Mouse (Mus musculus): ENCODE results near the gene Slc7a10. TPM values are rescaled to one million over a fixed set of nuclear protein-coding genes. Genes with fewer than 3 reads are reported as not detected.

Gene Slc7a10
- polyA plus RNA-seq (2016; fragmentation: Nextera tagmentation; extraction: Ambion mirVana) = 1.1 and 1.3 TPM in 2 replicates

- peak; percentile 49 for ATAC-seq (ENCODE audit: insufficient number of reproducible peaks, low FRiP score)
- Histone ChIP-seq H3K36me3 (no peaks in the 10 kb centered on the region), H3K4me3 (peak within 1 kb of the TSS; percentile 47), H3K27me3 (replicated peaks) (peaks cover 55% of the 10 kb centered on the region), H3K4me2 (peak within 1 kb of the TSS; percentile 77), H3K9ac (peak within 1 kb of the TSS; percentile 52; the same call in 1 of the 2 replicates), H3K4me1 (replicated peaks) (peaks cover 18% of the 10 kb centered on the region), H3K27ac (ENCODE audit: poor library complexity, severe bottlenecking) (no peak within 1 kb of the TSS), H3K9me3 (replicated peaks) (peaks cover 8% of the 10 kb centered on the region; the same call in 1 of the 2 replicates)
- WGBS = 3% methylated on average over 40 of the region's 43 CpGs
These were observed at the start of gene Slc7a10 for GRCm38 (mm10) chr7:35185889-35186569. Gene Slc7a10 (plus strand): TSS chr7:35186385.

DNA sequence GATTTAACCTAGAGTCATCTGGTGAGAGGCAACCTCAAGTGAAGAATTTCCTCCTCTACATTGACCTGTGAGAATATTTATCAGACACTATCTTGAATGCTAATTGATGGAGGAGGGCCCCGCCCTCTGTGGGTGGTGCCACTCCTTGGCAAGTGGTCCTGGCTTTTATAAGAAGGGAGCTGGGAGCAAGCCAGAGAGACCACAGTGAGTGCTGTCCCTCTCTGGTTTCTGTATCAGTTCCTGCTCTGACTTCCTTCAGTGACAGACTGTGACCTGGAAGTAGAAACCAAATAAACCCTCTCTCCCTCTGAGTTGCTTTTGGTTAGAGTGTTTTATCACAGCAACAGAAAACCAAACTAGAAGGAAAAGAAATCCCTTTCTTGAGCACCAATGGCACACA lies 48.7 kb upstream of the Slc7a10 start:
- Histone ChIP-seq H3K27ac (ENCODE audit: poor library complexity, severe bottlenecking) (no peak overlapping the region), H3K4me2 (no peak overlapping the region)
- no peak for ATAC-seq (ENCODE audit: insufficient number of reproducible peaks, low FRiP score)

GRCm38 (mm10) chr7:35138481-35138880 lies 47.7 kb upstream of the Slc7a10 start:
- peaks cover 22% of the 10 kb centered on the region for H3K27me3 ChIP-seq (replicated peaks)
- no peaks in the 10 kb centered on the region for H3K9me3 ChIP-seq (replicated peaks)
- ATAC-seq (ENCODE audit: insufficient number of reproducible peaks, low FRiP score) = 0 out of 2 replicates have a peak, but pooled peaks have one; percentile 33
- no peak overlapping the region for H3K4me3 ChIP-seq
- no peak overlapping the region for H3K9ac ChIP-seq
- peaks cover 8% of the 10 kb centered on the region for H3K4me1 ChIP-seq (replicated peaks)
- H3K36me3 ChIP-seq = no peaks in the 10 kb centered on the region
- 52% methylated on average over 4 of the region's 4 CpGs for WGBS
- no peak overlapping the region for H3K4me2 ChIP-seq
- H3K27ac ChIP-seq (ENCODE audit: poor library complexity, severe bottlenecking) = no peak overlapping the region

More for the DNA sequence above, 48.7 kb upstream of the Slc7a10 start:
- WGBS = 64% methylated on average over 1 of the region's 1 CpGs
- Histone ChIP-seq H3K4me1 (replicated peaks) (peaks cover 8% of the 10 kb centered on the region), H3K36me3 (no peaks in the 10 kb centered on the region), H3K4me3 (no peak overlapping the region), H3K9me3 (replicated peaks) (no peaks in the 10 kb centered on the region), H3K9ac (no peak overlapping the region), H3K27me3 (replicated peaks) (peaks cover 25% of the 10 kb centered on the region)

- no peak for ATAC-seq (ENCODE audit: insufficient number of reproducible peaks, low FRiP score)
- Histone ChIP-seq H3K36me3 (no peaks in the 10 kb centered on the region), H3K9me3 (replicated peaks) (no peaks in the 10 kb centered on the region), H3K4me3 (no peak overlapping the region), H3K4me1 (replicated peaks) (peaks cover 8% of the 10 kb centered on the region), H3K4me2 (no peak overlapping the region), H3K27me3 (replicated peaks) (peaks cover 10% of the 10 kb centered on the region; the same call in 1 of the 2 replicates), H3K27ac (ENCODE audit: poor library complexity, severe bottlenecking) (no peak overlapping the region), H3K9ac (no peak overlapping the region)
- WGBS = 76% methylated on average over 5 of the region's 5 CpGs
These were observed 46.3 kb upstream of the Slc7a10 start for GRCm38 (mm10) chr7:35139880-35140279.

GRCm38 (mm10) chr7:35141519-35141918 lies 44.7 kb upstream of the Slc7a10 start:
- 37% methylated on average over 5 of the region's 5 CpGs for WGBS
- Histone ChIP-seq H3K4me1 (replicated peaks) (peaks cover 8% of the 10 kb centered on the region), H3K9ac (no peak overlapping the region), H3K27me3 (replicated peaks) (no peaks in the 10 kb centered on the region), H3K4me2 (no peak overlapping the region), H3K36me3 (no peaks in the 10 kb centered on the region), H3K4me3 (no peak overlapping the region), H3K9me3 (replicated peaks) (no peaks in the 10 kb centered on the region), H3K27ac (ENCODE audit: poor library complexity, severe bottlenecking) (no peak overlapping the region)
- no peak for ATAC-seq (ENCODE audit: insufficient number of reproducible peaks, low FRiP score)

GRCm38 (mm10) chr7:35142522-35142921 lies 43.7 kb upstream of the Slc7a10 start:
- 61% methylated on average over 8 of the region's 8 CpGs for WGBS
- Histone ChIP-seq H3K4me2 (no peak overlapping the region), H3K27ac (ENCODE audit: poor library complexity, severe bottlenecking) (no peak overlapping the region), H3K4me1 (replicated peaks) (peaks cover 8% of the 10 kb centered on the region), H3K27me3 (replicated peaks) (no peaks in the 10 kb centered on the region), H3K9me3 (replicated peaks) (no peaks in the 10 kb centered on the region), H3K9ac (no peak overlapping the region), H3K36me3 (no peaks in the 10 kb centered on the region), H3K4me3 (no peak overlapping the region)
- ATAC-seq (ENCODE audit: insufficient number of reproducible peaks, low FRiP score) = no peak

- Histone ChIP-seq H3K27ac (ENCODE audit: poor library complexity, severe bottlenecking) (no peak overlapping the region), H3K4me2 (no peak overlapping the region), H3K9me3 (replicated peaks) (no peaks in the 10 kb centered on the region), H3K4me1 (replicated peaks) (peaks cover 8% of the 10 kb centered on the region), H3K36me3 (no peaks in the 10 kb centered on the region), H3K4me3 (no peak overlapping the region), H3K27me3 (replicated peaks) (no peaks in the 10 kb centered on the region), H3K9ac (no peak overlapping the region)
- WGBS = 64% methylated on average over 6 of the region's 6 CpGs
- ATAC-seq (ENCODE audit: insufficient number of reproducible peaks, low FRiP score) = no peak
These were observed 42.1 kb upstream of the Slc7a10 start for GRCm38 (mm10) chr7:35143864-35144618.

- Histone ChIP-seq H3K27me3 (replicated peaks) (no peaks in the 10 kb centered on the region; the same call in 1 of the 2 replicates), H3K9ac (no peak overlapping the region), H3K27ac (ENCODE audit: poor library complexity, severe bottlenecking) (no peak overlapping the region), H3K9me3 (replicated peaks) (no peaks in the 10 kb centered on the region), H3K4me2 (no peak overlapping the region), H3K4me3 (no peak overlapping the region), H3K4me1 (replicated peaks) (peaks cover 11% of the 10 kb centered on the region), H3K36me3 (no peaks in the 10 kb centered on the region)
- no peak for ATAC-seq (ENCODE audit: insufficient number of reproducible peaks, low FRiP score)
- WGBS = 74% methylated on average over 9 of the region's 9 CpGs
These were observed 41.1 kb upstream of the Slc7a10 start for GRCm38 (mm10) chr7:35145068-35145467.

DNA sequence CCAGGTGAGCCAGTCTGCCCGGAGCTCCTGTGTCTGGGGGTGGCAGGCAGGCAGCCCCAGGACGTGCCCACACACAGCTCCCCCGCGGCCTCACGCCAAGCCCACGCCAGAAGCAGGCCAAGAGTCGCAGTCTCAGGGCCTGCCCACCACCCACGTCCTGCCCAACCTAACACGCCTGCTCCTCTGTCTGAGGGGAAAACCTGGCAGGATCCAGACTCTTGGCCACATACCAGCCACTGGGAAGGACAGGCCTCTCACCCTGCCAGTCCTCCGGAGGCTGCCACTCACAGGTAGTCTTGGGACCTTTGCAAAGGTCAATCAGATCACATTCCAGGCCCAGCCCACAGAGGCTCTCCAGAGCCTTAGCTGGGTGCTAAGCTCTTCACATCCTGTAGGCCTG lies 39.9 kb upstream of the Slc7a10 start:
- WGBS = 78% methylated on average over 10 of the region's 10 CpGs
- H3K4me2 ChIP-seq = no peak overlapping the region
- ATAC-seq (ENCODE audit: insufficient number of reproducible peaks, low FRiP score) = no peak

DNA sequence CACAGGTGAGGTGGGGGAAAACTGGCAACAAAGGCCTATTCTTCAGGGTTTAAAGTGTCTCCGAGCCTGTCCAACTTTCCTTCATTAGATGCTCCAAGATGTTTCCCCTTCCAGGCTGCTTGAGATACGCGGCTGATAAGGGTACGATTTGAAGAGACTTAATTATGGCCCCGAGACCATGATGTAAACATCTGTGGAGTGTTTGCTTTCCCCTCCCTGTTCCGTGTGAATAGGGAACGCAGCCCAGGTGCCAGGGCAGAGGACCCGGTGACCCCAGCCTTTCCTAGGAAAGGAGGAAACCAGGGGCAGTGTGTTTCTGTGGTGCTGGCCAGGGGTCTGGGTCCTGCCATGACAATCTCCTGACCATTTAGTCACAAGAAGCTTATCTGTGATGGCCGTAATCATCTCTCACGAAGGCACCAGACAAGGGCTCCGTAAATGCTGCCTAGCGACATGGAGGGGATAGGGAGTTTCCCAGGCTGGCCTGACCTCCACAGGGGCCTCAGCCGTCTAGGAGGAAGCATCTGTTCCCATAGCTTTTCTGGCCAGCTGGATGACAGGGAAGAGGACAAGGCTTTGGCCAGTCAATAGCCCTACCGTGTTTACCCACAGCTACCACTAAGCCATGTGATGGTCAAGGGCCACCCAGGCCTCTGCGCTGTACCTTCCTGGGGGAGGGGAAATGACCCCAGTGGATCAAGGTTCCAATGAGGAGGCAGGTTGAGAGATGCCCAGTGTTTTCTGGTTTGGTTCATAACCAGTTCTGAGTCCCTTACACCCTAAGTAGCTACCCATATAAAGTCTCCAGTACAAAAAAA lies 36.4 kb upstream of the Slc7a10 start:
- Histone ChIP-seq H3K36me3 (no peaks in the 10 kb centered on the region), H3K9me3 (replicated peaks) (no peaks in the 10 kb centered on the region), H3K4me1 (replicated peaks) (0 out of 2 replicates have a peak, but pooled peaks cover 3% of the 10 kb centered on the region), H3K4me3 (no peak overlapping the region), H3K27me3 (replicated peaks) (peaks cover 3% of the 10 kb centered on the region; the same call in 1 of the 2 replicates), H3K27ac (ENCODE audit: poor library complexity, severe bottlenecking) (no peak overlapping the region), H3K9ac (no peak overlapping the region), H3K4me2 (no peak overlapping the region)
- no peak for ATAC-seq (ENCODE audit: insufficient number of reproducible peaks, low FRiP score)
- 42% methylated on average over 15 of the region's 15 CpGs for WGBS

More for the DNA sequence above, 39.9 kb upstream of the Slc7a10 start:
- Histone ChIP-seq H3K27me3 (replicated peaks) (no peaks in the 10 kb centered on the region; the same call in 1 of the 2 replicates), H3K4me1 (replicated peaks) (peaks cover 9% of the 10 kb centered on the region), H3K9me3 (replicated peaks) (no peaks in the 10 kb centered on the region), H3K4me3 (no peak overlapping the region), H3K9ac (no peak overlapping the region), H3K27ac (ENCODE audit: poor library complexity, severe bottlenecking) (no peak overlapping the region), H3K36me3 (no peaks in the 10 kb centered on the region)

- 69% methylated on average over 5 of the region's 5 CpGs for WGBS
- H3K9me3 ChIP-seq (replicated peaks) = no peaks in the 10 kb centered on the region
- H3K36me3 ChIP-seq = no peaks in the 10 kb centered on the region
- no peak overlapping the region for H3K4me2 ChIP-seq
- peaks cover 9% of the 10 kb centered on the region for H3K27me3 ChIP-seq (replicated peaks)
- H3K27ac ChIP-seq (ENCODE audit: poor library complexity, severe bottlenecking) = no peak overlapping the region
- 0 out of 2 replicates have a peak, but pooled peaks cover 3% of the 10 kb centered on the region for H3K4me1 ChIP-seq (replicated peaks)
- no peak overlapping the region for H3K4me3 ChIP-seq
- H3K9ac ChIP-seq = no peak overlapping the region
- ATAC-seq (ENCODE audit: insufficient number of reproducible peaks, low FRiP score) = no peak
These were observed 35.3 kb upstream of the Slc7a10 start for GRCm38 (mm10) chr7:35150860-35151259.
